Mouse (Mus musculus) lung, embryonic 16.5 days (tissue): Measurements from ENCODE around the gene Olfr66. TPM values are rescaled to one million over a fixed set of nuclear protein-coding genes. Genes with fewer than 3 reads are reported as not detected.

Source experiments
- ATAC-seq: fragments of 200-750 bp; cut with Nextera tagmentation; 2 replicates; pipeline ENCODE4 v1.8.0; 2017; ENCODE audit warnings: low read depth, mild to moderate bottlenecking, moderate library complexity
- H3K27ac ChIP-seq: fragments of 300-500 bp; sonication (generic); 2 replicates; pipeline ENCODE4 v1.5.1; 2014; ENCODE audit warnings: mild to moderate bottlenecking, control low read depth, low read length
- H3K27me3 ChIP-seq: fragments of 300-500 bp; sonication (generic); 2 replicates; pipeline ENCODE4 v1.6.1; 2014; ENCODE audit warnings: low read depth, low read length, mixed read lengths; ENCODE audit not compliant: control insufficient read depth, insufficient read depth
- H3K36me3 ChIP-seq: fragments of 300-500 bp; sonication (generic); 2 replicates; pipeline ENCODE4 v1.6.1; 2014; ENCODE audit warnings: low read length; ENCODE audit not compliant: control insufficient read depth, insufficient read depth
- H3K4me1 ChIP-seq: fragments of 300-500 bp; sonication (generic); replicated peaks from 2 replicates; pipeline ENCODE4 v1.6.1; 2014; ENCODE audit warnings: low read length, mixed read lengths; ENCODE audit not compliant: control insufficient read depth, insufficient read depth
- H3K4me2 ChIP-seq: fragments of 300-500 bp; sonication (generic); 2 replicates; pipeline ENCODE4 v1.6.1; 2014; ENCODE audit warnings: low read depth, low read length, control low read depth
- H3K4me3 ChIP-seq: fragments of 300-500 bp; sonication (generic); 2 replicates; pipeline ENCODE4 v1.5.1; 2014; ENCODE audit warnings: mild to moderate bottlenecking, low read length, control low read depth
- H3K9ac ChIP-seq: fragments of 300-500 bp; sonication (generic); 2 replicates; pipeline ENCODE4 v1.6.1; 2014; ENCODE audit warnings: low read length, control low read depth
- H3K9me3 ChIP-seq: fragments of 300-500 bp; sonication (generic); 2 replicates; pipeline ENCODE4 v1.6.1; 2016; ENCODE audit warnings: low read length; ENCODE audit not compliant: control insufficient read depth
- WGBS: fragments of 180-500 bp; shearing (Covaris S2); extraction: QIAGEN DNeasy Blood & Tissue Kit; methylation state at CpG from one replicate; pipeline ENCODE4 v1.1.7; 2014; 5-methylcytosine and 5-hydroxymethylcytosine counted together
- polyA plus RNA-seq: library from polyadenylated mRNA; unstranded; fragments of >200 nt; fragmentation: Nextera tagmentation; extraction: Ambion mirVana; gene quantifications from 2 replicates; pipeline ENCODE4 v1.2.1, GENCODE M21; 2015

Gene Olfr66
- polyA plus RNA-seq, 1 experiment from 2014 or later = not detected

DNA sequence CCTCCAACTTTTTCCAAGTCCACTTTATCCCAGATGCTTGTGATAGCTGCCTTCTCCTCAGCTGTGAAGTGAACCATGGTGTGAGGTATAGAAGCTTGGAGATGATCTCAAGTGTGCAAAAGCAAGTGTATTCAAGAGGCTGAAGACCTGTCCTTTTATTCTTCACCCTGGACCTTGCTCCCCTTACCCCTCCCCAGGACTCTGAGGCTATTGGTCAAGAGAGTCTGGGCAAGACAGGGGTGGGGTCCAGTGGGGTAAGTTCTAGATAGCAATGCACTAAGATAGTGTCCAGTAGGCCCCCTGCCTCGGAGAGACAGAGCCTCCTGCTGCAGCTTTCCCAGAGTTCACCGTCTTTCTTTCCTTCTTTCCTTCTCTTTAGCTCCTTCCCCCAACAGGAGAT, 43.0 kb downstream of the Olfr66 start, which contains the start of gene Hbb-bh1:
TSS of gene Hbb-bh1 (minus strand) at position 131 of the 400 bp plus-strand sequence.
- no peaks in the 10 kb centered on the region for H3K36me3 ChIP-seq
- H3K27ac ChIP-seq = no peak within 1 kb of the TSS
- H3K4me2 ChIP-seq = no peak within 1 kb of the TSS
- no peaks in the 10 kb centered on the region for H3K4me1 ChIP-seq
- H3K9ac ChIP-seq = no peak within 1 kb of the TSS
- H3K4me3 ChIP-seq = no peak within 1 kb of the TSS
- ATAC-seq = no peak
- no peaks in the 10 kb centered on the region for H3K9me3 ChIP-seq
- no peaks in the 10 kb centered on the region for H3K27me3 ChIP-seq
- whole genome bisulfite sequencing = 75% methylated on average over 2 of the region's 2 CpGs

DNA sequence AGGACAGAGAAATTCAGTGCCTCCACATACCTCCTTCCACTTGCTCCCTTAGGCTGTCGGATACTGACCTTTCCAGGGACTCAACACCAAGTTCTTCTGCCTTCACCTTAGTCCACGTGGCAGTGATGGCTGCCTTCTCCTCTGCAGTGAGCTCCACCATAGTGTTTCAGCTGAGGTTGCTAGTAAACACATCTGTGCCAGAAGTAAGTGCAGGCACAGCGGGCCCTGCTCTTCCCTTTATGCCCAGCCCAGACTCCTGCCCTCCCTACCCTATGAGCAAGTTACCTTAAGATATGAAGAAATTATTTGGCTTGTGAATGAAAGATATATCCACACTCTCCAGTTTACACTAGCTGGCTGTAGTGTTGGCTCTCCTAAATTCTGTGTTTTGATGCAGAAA, 45.8 kb downstream of the Olfr66 start, which contains the start of gene Hbb-bh2:
TSS of gene Hbb-bh2 (minus strand) at position 253 of the 400 bp plus-strand sequence.
- no peaks in the 10 kb centered on the region for H3K4me1 ChIP-seq
- WGBS = 54% methylated on average over 3 of the region's 3 CpGs
- no peak within 1 kb of the TSS for H3K4me2 ChIP-seq
- no peaks in the 10 kb centered on the region for H3K9me3 ChIP-seq
- H3K36me3 ChIP-seq = no peaks in the 10 kb centered on the region
- H3K4me3 ChIP-seq = no peak within 1 kb of the TSS
- H3K27me3 ChIP-seq = no peaks in the 10 kb centered on the region
- no peak within 1 kb of the TSS for H3K27ac ChIP-seq
- ATAC-seq = no peak
- no peak within 1 kb of the TSS for H3K9ac ChIP-seq

Other genes with a start within 250 kb of the Olfr66 start
- gene Olfr622, start 243.6 kb downstream of the Olfr66 start, polyA plus RNA-seq = not detected in 2 replicates
- not detected in 2 replicates for gene Olfr623, start 222.6 kb downstream of the Olfr66 start, polyA plus RNA-seq
- gene Olfr624, start 215.1 kb downstream of the Olfr66 start, polyA plus RNA-seq = 0.05 TPM in 1 of 2 replicates, not detected in the other
- gene Olfr625-ps1, start 203.5 kb downstream of the Olfr66 start, polyA plus RNA-seq = not detected in 2 replicates
- gene Olfr243, start 171.6 kb downstream of the Olfr66 start, polyA plus RNA-seq = not detected in 2 replicates
- gene Olfr628, start 155.9 kb downstream of the Olfr66 start, polyA plus RNA-seq = not detected in 2 replicates
- gene Olfr629, start 141.3 kb downstream of the Olfr66 start, polyA plus RNA-seq = not detected in 2 replicates
- not detected in 2 replicates for gene Olfr630, start 128.9 kb downstream of the Olfr66 start, polyA plus RNA-seq
- not detected in 2 replicates for gene Olfr69, start 114.7 kb downstream of the Olfr66 start, polyA plus RNA-seq
- not detected in 2 replicates for gene Olfr68, start 106.6 kb downstream of the Olfr66 start, polyA plus RNA-seq
- gene Olfr67, start 94.4 kb downstream of the Olfr66 start, polyA plus RNA-seq = not detected in 2 replicates
- 4,593 and 5,475 TPM in 2 replicates for gene Hbb-bt, start 72.3 kb downstream of the Olfr66 start, polyA plus RNA-seq
- gene Hbb-bs, start 58.2 kb downstream of the Olfr66 start, polyA plus RNA-seq = 15,216 and 18,375 TPM in 2 replicates
- gene Hbb-bh2, start 45.7 kb downstream of the Olfr66 start, polyA plus RNA-seq = not detected in 2 replicates
- 2.2 and 2.4 TPM in 2 replicates for gene Hbb-bh1, start 43.1 kb downstream of the Olfr66 start, polyA plus RNA-seq
- 176 and 183 TPM in 2 replicates for gene Hbb-y, start 33.0 kb downstream of the Olfr66 start, polyA plus RNA-seq
- not detected in 2 replicates for gene Olfr64, start 8.2 kb upstream of the Olfr66 start, polyA plus RNA-seq
- not detected in 2 replicates for gene Olfr65, start 17.2 kb upstream of the Olfr66 start, polyA plus RNA-seq
- not detected in 2 replicates for gene Olfr631, start 42.6 kb upstream of the Olfr66 start, polyA plus RNA-seq
- not detected in 2 replicates for gene Olfr632, start 48.1 kb upstream of the Olfr66 start, polyA plus RNA-seq
- gene Olfr633, start 58.2 kb upstream of the Olfr66 start, polyA plus RNA-seq = not detected in 2 replicates
- not detected in 2 replicates for gene Olfr635, start 84.9 kb upstream of the Olfr66 start, polyA plus RNA-seq
- not detected in 2 replicates for gene Olfr638, start 112.5 kb upstream of the Olfr66 start, polyA plus RNA-seq
- not detected in 2 replicates for gene Olfr639, start 131.1 kb upstream of the Olfr66 start, polyA plus RNA-seq
- gene Olfr640, start 139.3 kb upstream of the Olfr66 start, polyA plus RNA-seq = not detected in 2 replicates
- not detected in 2 replicates for gene Olfr641, start 149.2 kb upstream of the Olfr66 start, polyA plus RNA-seq
- not detected in 2 replicates for gene Olfr642, start 166.4 kb upstream of the Olfr66 start, polyA plus RNA-seq
- gene 4930516K23Rik, start 175.2 kb upstream of the Olfr66 start, polyA plus RNA-seq = not detected in 2 replicates
- gene Olfr644, start 185.6 kb upstream of the Olfr66 start, polyA plus RNA-seq = not detected in 2 replicates
- gene Olfr645, start 199.2 kb upstream of the Olfr66 start, polyA plus RNA-seq = not detected in 2 replicates
- gene Olfr646, start 218.6 kb upstream of the Olfr66 start, polyA plus RNA-seq = not detected in 2 replicates
- gene Ubqln5, start 243.6 kb upstream of the Olfr66 start, polyA plus RNA-seq = not detected in 2 replicates